Mouse (Mus musculus): ENCODE data around the gene Slc31a1.

- no peak for TF ChIP-seq CTCF (IDR thresholded peaks at IDR 0.05; ENCODE audit: low read depth)
- no peak for TF ChIP-seq EP300 (IDR thresholded peaks at IDR 0.05; ENCODE audit: low read depth)
Observed at GRCm38 (mm10) chr4:62345827-62346226, 14.7 kb upstream of the Slc31a1 start.
